Mouse (Mus musculus) central nervous system, embryonic 14 days (tissue): ENCODE results near the gene Tph1. TPM values are rescaled to one million over a fixed set of nuclear protein-coding genes. Genes with fewer than 3 reads are reported as not detected.

ENCODE experiments used
- polyA plus RNA-seq: library from polyadenylated mRNA; depleted of rRNA; stranded (reverse); fragments of >200 nt; gene quantifications from 2 replicates; pipeline ENCODE4 v1.2.3, GENCODE M21; 2012; rRNA removed

Tph1 gene
- polyA plus RNA-seq = 0.14 and 0.26 TPM in 2 replicates

DNA sequence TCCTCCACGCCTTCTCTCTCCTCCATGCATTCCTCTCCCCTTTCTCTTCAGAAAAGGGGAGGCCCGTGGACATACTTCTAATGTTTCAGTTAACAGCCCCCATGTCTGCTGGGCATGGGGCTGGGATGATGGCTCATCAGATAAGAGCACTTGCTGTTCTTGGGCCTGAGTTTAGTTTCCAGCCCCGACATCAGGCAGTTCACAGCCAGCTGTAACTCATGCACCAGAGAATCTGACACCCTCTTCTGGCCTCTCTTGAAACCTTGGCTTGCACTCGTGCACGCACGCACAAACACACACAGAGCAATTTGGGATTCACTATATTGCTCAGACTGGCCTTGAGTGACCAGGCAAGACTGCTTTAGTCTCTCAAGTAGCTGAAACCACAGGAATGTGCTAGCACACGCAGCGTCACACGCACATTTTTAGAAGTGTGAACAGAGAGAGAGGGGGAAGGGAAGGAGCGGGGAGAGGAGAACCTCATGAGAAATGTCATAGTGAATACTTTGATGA, at the start of gene Tph1:
Gene Tph1 (minus strand): TSS at position 378 of the 513 bp plus-strand sequence.

DNA sequence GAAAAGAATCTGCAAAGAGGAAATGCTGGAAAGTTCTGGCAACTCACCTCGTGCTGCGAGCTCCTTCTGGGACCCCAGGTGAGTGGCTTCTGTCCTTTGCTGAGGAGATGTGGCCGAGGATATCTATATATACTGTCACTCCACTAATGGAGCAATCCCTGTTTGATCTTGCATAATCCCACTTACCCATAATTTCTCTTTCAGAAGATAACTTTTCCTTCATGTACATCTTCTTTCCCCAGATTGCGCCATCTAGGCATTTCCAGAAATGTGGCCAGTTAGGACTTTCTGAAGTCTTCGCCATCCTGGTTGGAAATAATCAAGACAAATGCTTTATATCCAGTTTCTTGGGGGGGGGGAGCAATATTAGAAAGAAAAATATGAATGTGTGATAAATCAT, 43.3 kb upstream of the Tph1 start, which contains the start of gene Saa3:
Gene Saa3 (minus strand): TSS at position 101 of the 400 bp plus-strand sequence.

DNA sequence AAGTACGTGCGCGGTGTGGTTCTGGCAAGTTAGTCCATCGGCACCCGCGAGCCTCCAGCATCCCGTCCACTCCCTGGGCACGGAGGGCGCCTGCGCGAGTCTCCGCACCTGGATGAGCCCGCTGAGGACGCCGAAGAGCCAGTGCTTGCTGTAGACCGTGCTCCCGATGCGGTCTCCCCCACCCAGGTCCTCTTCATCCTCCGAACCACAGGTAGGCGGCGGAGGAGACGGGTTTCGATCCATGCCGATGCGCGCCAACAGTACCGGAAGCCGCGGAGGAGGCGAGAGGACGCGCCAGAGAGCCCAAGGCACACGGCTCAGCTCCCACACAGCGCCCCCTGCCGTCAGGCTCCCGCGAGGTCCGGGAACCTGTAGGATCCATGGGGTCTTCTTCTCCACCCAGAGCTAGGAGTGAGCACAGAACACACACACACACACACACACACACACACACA, 38.1 kb upstream of the Tph1 start, which contains the start of gene Saal1:
Gene Saal1 (minus strand): TSS at position 291 of the 455 bp plus-strand sequence.

DNA sequence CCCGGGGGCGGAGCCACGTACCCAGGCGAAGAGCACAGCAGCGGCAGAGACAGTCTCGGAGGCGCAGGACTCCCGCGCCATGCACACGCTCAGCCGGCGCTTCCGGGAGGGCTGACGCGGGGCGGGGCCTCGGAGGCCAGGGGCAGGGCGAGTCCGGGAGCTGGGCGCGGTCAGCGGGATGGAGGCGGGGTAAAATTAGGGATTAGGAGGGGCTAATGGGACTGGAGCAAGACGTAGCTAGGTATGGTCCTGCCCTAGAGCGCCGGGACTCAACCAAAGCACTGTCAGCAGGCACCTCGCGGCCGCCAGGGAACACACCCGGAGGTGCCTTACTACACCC, 32.7 kb downstream of the Tph1 start, which contains the start of gene Sergef:
Gene Sergef (minus strand): TSS at position 116 of the 340 bp plus-strand sequence.

Other genes starting within 250 kb of the Tph1 start
- 29.4 and 30.6 TPM in 2 replicates for gene Sergef, start 32.7 kb downstream of the Tph1 start, polyA plus RNA-seq
- 15.4 TPM in 2 replicates for gene Saal1, start 38.1 kb upstream of the Tph1 start, polyA plus RNA-seq
- gene Saa3, start 43.2 kb upstream of the Tph1 start, polyA plus RNA-seq = 1.1 and 3.2 TPM in 2 replicates
- not detected in 2 replicates for gene Saa4, start 60.1 kb upstream of the Tph1 start, polyA plus RNA-seq
- gene Saa1, start 70.4 kb upstream of the Tph1 start, polyA plus RNA-seq = 0.14 TPM in 1 of 2 replicates, not detected in the other
- gene Saa2, start 79.3 kb upstream of the Tph1 start, polyA plus RNA-seq = not detected in 2 replicates
- 29.1 and 30.8 TPM in 2 replicates for gene Hps5, start 123.5 kb upstream of the Tph1 start, polyA plus RNA-seq
- 32.6 and 33.6 TPM in 2 replicates for gene Gtf2h1, start 123.6 kb upstream of the Tph1 start, polyA plus RNA-seq
- 345 and 369 TPM in 2 replicates for gene Ldha, start 168.9 kb upstream of the Tph1 start, polyA plus RNA-seq
- 0.11 and 0.14 TPM in 2 replicates for gene Ldhc, start 188.7 kb upstream of the Tph1 start, polyA plus RNA-seq
- 122 and 131 TPM in 2 replicates for gene Tsg101, start 247.4 kb upstream of the Tph1 start, polyA plus RNA-seq